Mouse (Mus musculus): Measurements from ENCODE around the gene Itpk1. TPM values are rescaled to one million over a fixed set of nuclear protein-coding genes. Genes with fewer than 3 reads are reported as not detected.

Itpk1 gene
- total RNA-seq, 2 experiments from 2014 or later: 9.1 to 12.4 TPM

DNA sequence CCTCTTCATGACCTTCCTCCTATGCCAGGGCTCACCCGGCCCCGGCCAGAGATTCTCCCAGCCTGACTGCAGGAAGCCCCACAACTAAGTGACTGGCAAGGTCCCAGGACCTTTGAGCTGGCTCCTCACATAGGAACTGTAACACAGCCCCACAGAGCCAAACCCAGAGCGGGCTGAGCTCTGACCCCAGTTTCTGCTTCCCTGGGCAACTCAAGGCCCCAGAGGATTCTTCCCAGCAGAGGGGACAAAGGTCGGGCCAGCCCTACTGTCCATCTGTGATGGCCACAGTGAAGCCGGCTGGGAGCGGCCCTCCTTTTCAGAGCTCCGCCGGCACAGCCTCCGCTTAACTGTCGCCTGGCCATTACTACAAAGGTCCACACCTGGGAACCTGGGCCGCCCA is 13.6 kb downstream of the Itpk1 start:
- peak; percentile 55 for DNase-seq

DNA sequence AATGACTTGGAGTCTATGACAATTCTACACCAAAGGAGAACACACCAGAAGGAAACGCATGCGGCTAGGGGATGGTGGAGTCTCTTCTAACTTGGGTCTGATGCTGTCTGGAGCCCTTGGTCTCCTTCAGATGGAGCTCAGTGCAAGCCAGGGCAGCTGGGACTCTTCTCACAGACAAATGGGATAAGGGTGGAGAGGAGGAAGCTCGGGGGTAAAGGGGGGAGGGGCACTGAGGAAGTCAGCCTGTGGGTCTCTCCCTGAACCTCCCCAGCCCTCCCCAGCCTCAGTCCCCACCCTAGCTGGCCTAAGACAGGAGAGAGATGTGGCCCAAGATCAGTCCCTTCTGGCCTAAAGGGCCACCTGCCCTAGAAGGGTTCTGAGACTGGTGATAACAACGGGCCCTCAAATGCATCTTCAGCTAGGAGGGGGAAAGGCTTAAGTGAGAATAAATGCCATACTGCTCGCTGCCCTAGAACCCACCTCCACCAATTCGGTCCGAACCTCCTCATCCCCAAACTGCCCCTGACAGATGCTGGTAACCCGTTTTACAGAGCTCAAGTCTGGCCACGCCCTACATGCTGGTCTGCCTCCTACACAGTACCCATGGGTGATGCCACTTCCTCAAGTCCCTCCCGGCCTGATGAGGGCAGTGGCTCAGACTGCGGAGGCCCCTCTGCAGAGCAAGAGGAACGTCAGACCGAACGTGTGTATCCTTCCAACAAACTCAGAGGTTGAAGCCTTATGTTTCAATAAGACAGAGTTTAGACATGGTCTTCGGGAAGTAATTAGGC is 14.8 kb downstream of the Itpk1 start:
- no peak for DNase-seq

DNA sequence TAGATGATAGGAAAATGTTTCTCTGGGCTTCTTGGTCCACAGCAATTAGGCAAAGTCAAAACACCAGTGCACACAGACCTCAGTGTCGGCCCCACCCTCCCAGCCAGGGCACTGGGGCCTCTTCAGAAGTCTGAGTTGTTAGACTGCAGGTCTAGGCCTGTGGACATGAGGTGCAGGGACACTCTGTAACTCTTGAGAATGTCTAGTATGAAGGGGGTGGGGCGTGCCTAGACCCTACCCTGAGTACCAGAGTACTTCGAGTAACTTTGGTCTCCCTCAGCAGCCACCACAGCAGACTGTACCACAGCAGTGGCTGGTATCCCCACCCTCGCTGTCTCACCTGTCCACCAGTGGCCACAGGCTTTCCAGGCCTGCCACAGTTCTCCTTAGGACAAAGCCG is 18.4 kb downstream of the Itpk1 start:
- DNase-seq: no peak

DNA sequence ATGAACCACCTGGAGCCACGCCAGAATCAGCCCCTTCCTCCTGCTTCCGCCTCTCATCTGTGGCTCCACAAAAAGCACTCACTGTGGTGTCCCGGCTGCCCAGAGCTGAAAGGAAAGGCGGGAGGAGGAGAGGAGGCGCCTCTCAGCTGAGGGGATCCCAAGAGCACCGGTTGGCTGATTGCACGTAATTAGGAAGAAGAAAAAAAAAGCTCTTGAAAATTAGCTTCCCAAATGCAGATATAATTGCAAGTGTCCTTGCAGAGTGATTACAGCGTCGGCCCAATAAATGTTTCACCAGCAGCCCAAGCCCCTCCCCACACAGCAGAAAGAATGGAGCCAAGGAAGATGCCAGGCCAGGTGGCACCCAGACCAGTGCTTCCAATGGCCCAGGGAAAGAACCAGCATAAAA is 19.2 kb downstream of the Itpk1 start:
- no peak for DNase-seq

GRCm38 (mm10) chr12:102684720-102685386 is 19.9 kb downstream of the Itpk1 start:
- no peak for DNase-seq

DNA sequence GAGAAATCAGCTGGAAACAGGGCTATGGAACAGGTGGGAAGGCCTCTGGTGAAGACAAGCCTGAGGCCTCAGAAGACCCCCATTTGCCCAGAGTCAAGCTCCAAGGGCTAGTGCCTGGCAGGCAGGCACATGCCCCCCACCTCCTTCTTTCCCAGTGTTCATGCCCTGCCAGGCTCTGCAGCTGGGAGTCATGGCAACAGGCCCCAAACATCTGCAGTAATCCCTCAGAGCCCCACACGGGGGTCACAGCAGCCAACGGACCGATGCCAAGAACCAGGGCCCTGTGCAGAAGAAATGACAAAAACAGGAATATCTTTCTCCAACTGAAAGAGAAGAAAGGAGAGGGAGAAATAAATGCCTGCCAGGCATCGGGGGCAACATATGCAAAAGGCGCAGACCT is 20.8 kb downstream of the Itpk1 start:
- no peak for DNase-seq

GRCm38 (mm10) chr12:102683438-102683837 is 21.3 kb downstream of the Itpk1 start:
- no peak for DNase-seq

DNA sequence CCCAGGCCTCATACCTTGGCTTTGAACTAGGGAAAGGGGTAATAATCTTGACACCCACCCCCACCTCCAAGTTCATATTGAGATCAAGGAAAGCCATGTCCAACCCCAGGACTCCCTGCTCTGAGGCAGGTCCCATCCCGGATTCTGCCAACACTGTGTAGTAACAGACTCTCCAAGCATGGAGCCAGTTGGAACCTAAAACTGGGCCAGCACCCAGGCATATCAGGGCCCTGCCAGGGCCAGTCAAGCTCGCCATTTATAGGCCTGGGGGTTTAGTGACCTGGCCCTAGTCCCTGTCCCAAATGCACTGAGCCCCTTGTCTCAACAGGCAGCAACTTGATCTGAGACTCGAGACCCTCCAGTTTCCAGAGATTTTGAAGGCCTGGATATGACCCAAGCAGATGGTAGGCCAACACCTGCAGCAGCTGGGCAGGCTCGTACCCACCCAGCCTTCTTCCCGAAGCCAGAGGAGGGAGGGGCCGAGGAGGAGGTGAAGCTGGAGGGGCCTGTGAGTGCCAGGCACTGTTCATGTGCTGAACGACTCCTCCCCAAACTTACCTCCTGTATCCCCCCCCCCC is 21.9 kb downstream of the Itpk1 start:
- no peak for DNase-seq

GRCm38 (mm10) chr12:102682085-102682484 is 22.6 kb downstream of the Itpk1 start:
- DNase-seq: peak; percentile 70 to 74

- DNase-seq: no peak
Measured at GRCm38 (mm10) chr12:102681590-102681989, 23.1 kb downstream of the Itpk1 start.

DNA sequence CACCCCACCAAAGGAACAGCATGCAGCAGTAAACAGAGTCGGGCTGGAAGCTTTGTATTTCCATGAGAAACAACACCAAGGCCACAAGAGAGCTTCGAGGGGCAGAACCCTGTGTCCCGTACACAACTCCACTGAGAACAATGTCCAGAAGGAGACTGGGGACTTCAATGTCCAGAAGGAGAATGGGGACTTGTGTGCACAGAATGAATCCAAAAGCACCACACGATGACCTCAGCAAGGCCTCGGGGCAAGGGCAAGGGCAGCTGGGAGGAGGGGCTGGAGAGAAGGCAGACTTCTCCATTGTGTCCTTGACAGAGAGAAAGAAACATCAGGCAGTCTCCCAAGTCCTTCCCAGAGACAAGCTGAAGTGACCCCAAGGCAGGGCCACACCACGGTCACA is 25.9 kb downstream of the Itpk1 start:
- no peak for DNase-seq

DNA sequence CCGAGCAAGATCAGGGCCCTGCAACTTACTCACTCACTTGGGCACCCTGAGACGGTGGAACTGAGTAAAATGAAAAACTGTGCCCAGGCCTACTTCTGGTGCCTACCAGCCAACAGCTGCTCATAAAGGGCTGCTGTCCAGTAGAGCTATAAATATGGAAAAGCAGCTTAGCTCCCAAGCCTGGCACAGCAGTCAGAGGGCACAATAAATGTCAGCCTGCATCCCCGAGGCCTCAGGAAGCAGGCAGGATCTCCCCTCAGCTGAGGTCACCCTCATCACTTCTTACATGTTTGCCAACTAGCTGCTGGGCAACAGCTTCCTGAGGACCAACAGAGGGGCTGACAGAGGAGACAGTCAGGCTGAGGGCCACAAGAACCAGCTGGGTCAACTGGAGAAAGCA is 27.6 kb downstream of the Itpk1 start:
- DNase-seq: peak in 1 of 2 experiments; percentile 45

DNA sequence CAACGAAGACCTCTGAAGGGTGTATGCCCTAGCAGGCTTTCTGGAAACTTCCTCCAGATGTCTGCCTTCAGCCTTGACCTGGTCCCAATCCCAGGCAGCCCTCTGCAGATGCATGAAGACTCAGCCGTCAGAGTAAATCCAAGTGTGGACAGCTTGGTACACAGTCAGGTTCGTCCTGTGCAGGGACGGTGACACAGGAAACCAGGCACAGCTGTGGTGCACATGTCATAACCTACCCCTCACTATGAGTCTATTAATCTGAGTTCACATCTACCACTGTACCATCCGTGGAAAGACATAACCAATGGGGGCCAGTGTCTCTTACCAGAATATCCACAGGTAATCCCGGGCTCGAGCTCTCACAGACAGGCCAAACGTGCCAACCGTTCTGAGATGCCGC is 30.2 kb downstream of the Itpk1 start:
- DNase-seq: no peak

DNA sequence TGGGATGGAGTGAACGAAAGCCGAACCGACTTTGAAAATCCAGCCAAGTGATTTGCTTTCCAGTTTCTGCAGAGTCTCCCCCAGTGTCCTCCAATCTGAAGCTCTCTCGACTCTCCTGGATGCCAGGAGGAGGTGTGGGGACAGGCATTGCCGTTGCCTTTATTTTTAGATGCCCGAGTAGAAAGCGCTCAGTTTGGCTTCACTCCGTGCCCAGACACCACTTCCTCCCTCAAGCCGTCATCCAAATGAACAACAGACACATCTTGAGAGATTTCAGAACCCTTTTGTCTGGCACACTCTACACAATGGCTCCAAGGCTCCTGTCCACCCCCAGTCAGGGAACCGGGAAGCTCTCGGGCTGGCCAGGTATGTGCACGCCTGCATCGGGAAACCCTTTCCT is 30.6 kb downstream of the Itpk1 start:
- DNase-seq: peak in 1 of 2 experiments; percentile 50

DNA sequence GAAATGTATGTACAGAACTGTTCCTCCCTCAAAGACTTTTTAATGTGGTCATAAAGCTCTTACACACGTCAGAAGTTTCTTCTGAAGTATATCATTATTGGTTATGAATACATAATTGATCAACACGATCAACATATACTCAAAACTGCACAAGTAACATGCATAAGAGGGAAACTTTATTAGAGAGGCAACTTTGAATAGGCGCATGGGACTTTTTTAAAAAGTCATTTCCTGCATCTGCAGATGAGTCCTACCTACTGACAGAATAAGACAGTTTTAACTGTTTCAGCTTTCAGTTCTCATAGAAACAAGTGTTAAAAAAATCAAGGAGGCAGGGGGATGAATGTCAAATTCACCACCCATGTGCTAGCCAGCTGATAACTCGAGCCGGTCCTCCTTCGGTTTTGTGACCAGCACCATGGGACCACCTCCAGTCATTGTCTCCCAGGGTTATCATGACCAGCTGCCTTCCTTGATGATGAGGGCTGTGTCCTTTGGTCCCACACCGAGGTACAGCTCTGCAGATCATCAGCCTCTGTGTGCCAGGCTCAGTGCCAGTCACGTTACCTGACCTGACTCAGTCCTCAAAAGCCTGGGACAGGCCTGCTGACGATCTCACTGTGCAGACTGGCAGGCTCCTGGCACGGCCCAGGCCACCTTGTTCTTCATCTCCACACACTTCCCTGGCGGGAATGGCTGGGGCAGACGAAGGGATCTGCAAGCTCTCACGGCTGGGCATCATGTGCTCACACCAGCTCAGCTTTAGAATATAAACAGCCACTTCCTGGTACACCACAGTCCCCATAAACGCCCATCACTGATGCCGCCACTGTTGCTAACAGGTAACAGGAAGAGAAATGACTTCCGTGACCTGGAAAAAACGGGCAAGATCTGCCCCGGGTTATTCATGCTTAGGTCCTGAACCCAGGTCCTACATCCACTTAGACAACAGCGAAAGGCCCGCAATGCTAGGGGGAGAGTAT is 31.6 kb downstream of the Itpk1 start:
- DNase-seq: peak; percentile 58 to 79

- no peak for DNase-seq
Measured at GRCm38 (mm10) chr12:102672176-102672575, 32.6 kb downstream of the Itpk1 start.

- no peak for DNase-seq
Measured at GRCm38 (mm10) chr12:102670848-102671247, 33.9 kb downstream of the Itpk1 start.

GRCm38 (mm10) chr12:102665465-102666202 is 39.1 kb downstream of the Itpk1 start:
- DNase-seq: no peak

GRCm38 (mm10) chr12:102664052-102664448 is 40.7 kb downstream of the Itpk1 start:
- no peak for DNase-seq

GRCm38 (mm10) chr12:102663349-102664051 is 41.2 kb downstream of the Itpk1 start:
- DNase-seq: no peak

- DNase-seq: peak; percentile 40 to 46
Measured at GRCm38 (mm10) chr12:102661772-102662171, 43.0 kb downstream of the Itpk1 start.

All from heart, adult 18-20 months (tissue).